Mouse (Mus musculus): ENCODE measurements at regions not wholly inside any gene's neighbourhood (a gene's known extent, or its start where the extent isn't known, plus 50 kb on each side); places are given as distances from the start of the nearest gene placed in this dataset.

DNA sequence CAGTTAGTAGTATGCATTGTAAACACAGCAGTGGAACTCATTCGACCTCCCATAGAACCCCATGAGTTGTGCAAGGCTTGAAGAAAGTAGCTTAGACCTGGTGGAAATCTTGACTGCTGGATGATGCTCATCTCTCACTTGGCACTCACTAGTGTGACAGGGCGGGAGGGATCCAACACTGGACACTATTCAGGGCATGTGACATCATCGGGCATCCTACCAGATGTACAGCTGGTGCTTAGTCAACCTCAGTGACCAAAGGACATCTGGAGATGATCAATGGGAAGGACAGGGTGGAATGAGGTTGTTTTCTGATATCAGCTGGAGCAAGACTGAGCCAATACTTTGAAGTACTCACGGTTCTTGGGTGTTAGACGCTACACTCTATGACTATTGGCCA is 114.9 kb upstream of the Rnaseh2b start:
- DNase-seq (ENCODE audit: inconsistent ontology term): peak; percentile 10

DNA sequence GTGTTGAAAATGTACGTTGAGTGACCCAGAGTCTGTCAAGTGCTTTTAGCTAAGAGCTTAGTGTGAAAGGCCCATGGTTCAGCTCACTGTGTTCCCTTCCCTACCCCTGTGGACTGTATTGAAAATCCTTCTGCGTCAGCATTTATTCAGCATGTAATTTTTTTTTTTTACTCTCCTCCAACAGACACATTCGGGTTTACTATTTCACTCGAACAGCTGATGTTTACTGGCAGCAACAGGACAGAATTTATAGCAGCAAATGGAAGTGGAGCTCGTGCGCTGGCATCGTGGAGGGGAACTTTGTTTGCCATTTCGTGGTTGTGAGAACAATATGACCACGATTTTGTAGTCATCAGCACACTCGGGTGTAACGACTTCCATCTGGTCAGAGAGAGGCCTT is 105.0 kb upstream of the Rnaseh2b start:
- no peak for DNase-seq (ENCODE audit: inconsistent ontology term)

DNA sequence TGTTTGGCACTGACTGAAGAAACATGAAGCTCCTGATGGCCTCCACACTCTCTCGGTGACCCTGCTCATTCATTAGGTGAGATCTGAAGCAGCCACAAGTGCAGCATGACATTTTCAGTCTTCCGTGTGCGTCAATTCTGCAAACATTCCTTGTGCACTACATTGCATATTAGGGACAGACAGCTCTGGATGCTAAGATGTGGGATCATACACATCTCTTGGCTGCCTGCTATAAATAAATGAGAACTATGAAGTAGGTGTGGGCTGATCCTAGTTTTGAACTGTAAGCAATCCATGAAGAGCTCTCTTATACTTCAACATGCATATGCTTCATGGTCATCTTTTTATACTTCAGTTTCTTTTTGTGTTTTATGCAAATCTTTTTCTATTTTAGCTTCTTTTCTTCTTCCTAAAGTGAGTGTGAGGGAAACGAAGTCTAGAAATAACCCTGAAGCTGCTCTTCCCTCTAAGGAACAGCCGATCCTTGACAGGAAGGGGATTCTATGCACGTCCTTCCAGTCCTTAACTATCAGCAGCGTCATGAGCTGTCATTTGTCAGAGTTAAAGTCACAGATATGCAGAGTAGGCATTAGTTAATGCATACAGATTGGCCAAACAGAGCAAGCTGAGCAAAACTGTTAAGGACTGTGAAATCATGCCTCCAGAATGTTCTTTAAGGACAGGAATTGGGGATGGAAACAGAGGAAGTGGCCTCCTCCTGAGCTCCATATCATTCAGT is 104.1 kb upstream of the Rnaseh2b start:
- DNase-seq (ENCODE audit: inconsistent ontology term): no peak

DNA sequence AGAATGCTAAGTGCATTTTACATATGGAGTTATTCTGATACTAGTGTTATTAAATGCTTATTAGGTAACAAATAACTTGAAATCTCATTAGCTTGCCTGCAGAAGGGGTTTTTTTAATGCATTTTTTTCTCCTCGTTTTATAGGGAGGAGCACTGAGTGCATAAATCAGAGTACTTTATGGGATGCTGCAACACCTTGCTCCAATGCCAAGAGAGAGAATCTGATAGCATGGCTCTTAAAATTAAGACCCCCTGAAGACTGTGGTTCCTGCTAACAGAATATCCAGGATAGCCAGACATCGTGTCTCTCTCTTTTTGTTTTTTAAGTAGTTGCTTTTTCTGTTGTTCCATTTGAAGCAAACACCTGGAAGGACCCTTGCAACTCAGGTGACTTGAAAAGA is 100.8 kb upstream of the Rnaseh2b start:
- no peak for DNase-seq (ENCODE audit: inconsistent ontology term)

DNA sequence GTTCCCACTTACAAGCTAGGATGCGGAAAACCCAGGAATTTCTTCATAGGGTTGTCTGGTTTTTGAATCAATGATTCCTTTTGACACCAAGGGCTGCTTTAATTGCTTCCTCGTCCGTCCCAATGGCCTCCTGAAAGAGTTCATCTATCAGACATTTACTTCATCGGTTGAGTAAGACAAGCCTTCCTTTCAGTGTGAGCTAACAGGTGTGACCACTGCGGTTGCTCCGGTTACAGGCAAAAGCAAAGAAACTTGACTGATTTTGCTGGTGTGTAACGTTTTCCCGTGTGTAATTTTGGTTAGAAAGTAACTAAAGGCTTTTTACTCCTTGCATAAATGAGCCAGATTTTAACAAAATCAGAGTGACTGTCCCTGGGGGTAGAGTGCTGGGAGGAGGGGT is 99.6 kb upstream of the Rnaseh2b start:
- DNase-seq (ENCODE audit: inconsistent ontology term): peak; percentile 10

DNA sequence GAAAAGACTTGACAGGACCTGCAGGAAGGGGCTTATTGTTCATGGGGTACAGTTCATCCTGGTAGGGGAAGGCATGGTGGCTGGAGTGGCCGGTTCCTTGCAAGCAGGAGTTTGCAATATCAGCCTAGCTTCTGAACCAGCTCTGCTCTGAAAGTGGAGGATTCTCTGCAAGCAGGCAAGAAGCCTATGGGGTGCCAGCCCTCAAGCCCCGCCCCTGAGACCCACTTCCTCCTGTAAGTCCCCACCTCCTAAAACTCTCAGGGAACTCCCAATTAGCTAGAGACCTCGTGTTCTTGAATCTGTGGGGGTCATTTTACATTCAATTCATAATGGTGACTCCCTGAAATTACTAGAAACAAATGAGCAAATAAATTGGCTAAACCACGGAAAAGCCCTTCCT is 99.0 kb upstream of the Rnaseh2b start:
- DNase-seq (ENCODE audit: inconsistent ontology term): no peak

DNA sequence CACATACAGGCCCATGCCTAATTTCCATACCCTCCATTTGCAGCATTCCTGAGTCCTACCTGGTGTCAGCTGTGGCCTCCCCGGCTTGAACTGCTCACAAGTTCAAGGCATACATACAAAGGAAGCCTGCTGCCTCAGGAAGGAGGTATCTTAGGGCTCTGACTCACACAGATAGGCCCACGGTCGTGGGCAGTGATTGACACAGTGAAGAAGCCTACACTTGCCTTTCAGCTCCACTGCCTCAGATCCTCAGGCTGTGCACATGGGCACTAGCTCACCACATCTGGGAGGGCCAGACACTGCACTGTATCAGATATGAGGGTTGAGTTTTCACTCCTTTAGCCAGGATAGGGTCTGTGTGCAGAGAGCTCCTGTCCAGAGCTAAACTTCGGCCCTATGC is 95.6 kb upstream of the Rnaseh2b start:
- no peak for DNase-seq (ENCODE audit: inconsistent ontology term)

DNA sequence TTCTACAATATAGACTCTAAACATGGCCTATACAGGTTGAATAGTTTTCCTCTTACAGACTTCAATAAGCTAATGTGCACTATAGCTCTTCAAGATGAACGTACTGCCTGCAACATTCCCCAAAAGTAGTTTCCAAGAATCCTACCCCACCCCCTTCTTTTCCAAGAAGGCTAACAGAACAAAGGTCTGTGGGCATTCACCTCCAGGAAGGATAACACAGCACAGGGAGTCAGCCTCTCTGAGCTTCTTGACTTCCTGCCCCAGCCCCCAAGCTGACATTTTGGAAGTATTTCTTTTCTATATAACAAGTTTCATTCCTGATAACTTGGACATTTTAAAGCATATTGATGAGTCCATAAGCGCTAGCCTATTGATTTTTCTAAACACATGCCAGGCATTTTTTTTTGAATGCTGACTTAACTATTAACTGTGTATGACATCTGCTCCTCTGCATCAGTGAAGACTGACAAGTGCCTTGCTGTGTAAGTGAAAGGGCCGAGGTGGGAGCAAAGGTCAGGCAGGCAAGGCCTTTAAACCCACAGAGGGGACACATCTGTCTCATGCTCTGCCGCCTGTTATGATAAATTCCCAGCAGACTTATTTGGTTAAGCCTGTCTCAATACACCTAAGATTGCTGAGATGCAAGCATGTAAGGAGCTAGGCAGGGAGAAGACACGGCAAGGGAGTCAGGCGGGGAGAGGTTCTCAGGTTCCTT is 93.8 kb upstream of the Rnaseh2b start:
- no peak for DNase-seq (ENCODE audit: inconsistent ontology term)

DNA sequence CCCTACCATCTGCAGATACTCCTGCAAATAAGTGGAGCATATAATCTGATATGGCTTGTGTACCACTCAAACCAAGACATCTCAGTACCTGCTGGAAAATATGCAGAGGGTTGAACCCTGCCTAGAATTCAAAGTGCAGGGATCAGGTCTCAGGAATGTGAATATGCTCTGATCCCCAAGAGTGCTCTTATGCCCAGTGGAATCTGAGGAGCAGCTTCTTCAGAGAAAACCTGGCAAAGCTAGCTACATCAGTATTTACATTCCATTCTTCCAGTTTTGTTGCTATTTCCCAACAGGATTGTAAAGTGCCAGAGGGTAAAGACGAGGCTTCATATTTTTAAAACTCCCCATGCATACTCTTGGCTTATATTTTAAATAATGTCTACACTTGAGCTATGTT is 77.3 kb upstream of the Rnaseh2b start:
- no peak for DNase-seq (ENCODE audit: inconsistent ontology term)

DNA sequence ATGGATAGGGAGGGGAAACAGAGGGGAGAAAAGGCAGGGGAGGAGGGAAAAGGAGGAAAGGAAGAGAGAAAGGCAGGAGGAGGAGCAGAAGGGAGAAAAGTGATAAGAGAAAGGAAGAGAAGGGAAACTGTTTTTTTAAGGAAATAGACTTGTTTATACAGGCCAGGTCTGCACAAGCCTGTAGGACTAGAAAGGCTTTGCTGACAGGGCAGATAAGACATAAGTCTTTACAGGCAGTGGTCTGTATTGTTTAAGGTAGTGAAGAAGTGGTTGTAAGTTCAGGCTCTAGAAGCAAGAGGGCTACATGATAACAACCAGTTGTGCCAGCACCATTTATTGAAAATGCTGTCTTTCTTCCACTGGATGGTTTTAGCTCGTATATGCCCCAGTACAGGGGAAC is 75.4 kb upstream of the Rnaseh2b start:
- no peak for DNase-seq (ENCODE audit: inconsistent ontology term)

DNA sequence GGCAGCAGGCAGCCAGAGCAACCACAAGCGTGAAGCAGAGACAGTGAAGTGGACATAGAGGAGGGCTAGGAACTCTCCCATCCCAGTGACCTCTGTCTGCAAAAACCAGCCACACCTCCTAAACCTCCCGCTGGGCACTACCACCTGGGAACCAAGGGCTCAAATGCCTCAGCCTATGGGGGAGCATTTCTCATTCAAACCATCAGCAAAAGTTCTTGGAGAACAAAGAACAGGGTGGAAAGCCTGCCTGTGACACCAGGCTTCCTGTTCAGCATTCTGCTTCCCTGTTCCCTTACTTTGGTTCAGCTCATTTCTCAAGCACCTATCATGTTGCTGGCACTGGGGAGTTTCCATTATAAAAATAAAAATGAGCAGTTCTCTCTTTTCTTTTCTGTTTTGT is 74.4 kb upstream of the Rnaseh2b start:
- DNase-seq (ENCODE audit: inconsistent ontology term): no peak

DNA sequence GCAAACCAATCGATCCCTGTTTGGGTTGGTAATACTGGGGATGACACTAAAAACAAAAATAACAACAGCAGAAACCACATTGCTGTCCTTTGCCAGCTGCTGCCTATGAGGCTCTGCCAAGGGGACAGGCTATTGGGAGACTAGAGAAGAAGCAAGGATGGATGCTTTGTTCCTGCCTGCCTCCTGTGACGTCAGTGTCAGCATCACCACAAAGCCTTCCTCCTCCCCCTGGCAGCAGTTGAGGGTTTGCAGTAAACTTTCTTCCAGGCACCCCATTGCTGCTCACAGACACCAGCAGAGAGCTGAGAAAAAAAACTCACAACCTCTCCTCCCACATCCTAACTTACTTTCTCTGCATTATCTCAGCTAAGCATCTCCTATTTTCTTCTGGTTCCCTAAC is 73.7 kb upstream of the Rnaseh2b start:
- no peak for DNase-seq (ENCODE audit: inconsistent ontology term)

DNA sequence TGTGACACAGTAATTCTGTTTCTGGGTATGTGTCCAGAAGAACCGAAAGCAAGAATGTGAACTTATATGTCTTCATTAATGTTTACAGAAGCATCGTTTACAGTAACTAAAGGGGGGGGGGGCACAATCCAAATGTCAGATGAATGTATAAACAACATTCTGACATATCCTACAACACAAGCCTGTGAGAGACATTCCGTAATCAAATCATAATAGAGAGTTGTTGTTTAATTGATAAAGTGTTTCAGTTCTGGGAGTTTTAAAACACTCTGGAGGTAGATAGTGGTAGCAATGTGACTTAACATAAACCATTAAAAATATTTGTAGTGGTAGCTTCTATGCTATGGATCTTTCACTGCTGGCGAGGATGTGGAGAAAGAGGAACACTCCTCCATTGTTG is 71.6 kb upstream of the Rnaseh2b start:
- DNase-seq (ENCODE audit: inconsistent ontology term): no peak

Measured in Muller cell, postnatal 12 days (primary cell).